In genomic region chr11:113609581-113609980, GRCm38 (mm10) we compare ENCODE assay signal across 24 mouse cellular contexts. TPM values are rescaled to one million over a fixed set of nuclear protein-coding genes. Genes with fewer than 3 reads are reported as not detected.
DNase-seq lines count a peak whose midpoint lies in the region; ATAC-seq and TF ChIP-seq lines count a peak whose summit lies in the region.
"Had no signal": no experiment of that assay in that cellular context is flagged by ENCODE, and none has a peak within 500 bp of the region (broad histone marks: within the 10 kb centered on the region; RNA-seq: fewer than 3 reads in every experiment).

No protein-coding gene starts in this region.

- no peak for DNase-seq in liver, embryonic 11.5 days (ENCODE audit: low spot score)
- no peak for DNase-seq in liver
- DNase-seq in stomach, postnatal 0 days (ENCODE audit: low spot score) = no peak
- no peak for DNase-seq in gastrocnemius, postnatal 14 days
- DNase-seq: adrenal gland, adult 8-10 months; cerebellum, adult 8-10 months; heart, adult 11 months; layer of hippocampus, adult 9-11 months; liver, embryonic 13.5 days had no signal

- no peaks in the 10 kb centered on the region for H3K27me3 ChIP-seq in intestine, embryonic 15.5 days (replicated peaks)
- no peaks in the 10 kb centered on the region for H3K27me3 ChIP-seq in intestine, embryonic 16.5 days (replicated peaks; ENCODE audit: control insufficient read depth, insufficient read depth, low read length)
- H3K27me3 ChIP-seq in liver, embryonic 11.5 days (replicated peaks; ENCODE audit: control insufficient read depth, insufficient read depth, low read length) = no peaks in the 10 kb centered on the region
- no peaks in the 10 kb centered on the region for H3K27me3 ChIP-seq in intestine, postnatal 0 days (replicated peaks; ENCODE audit: control insufficient read depth, insufficient read depth, low read length)
- H3K27me3 ChIP-seq in stomach, postnatal 0 days (ENCODE audit: control insufficient read depth, insufficient read depth, low read length) = no peaks in the 10 kb centered on the region
- H3K27me3 ChIP-seq: embryonic facial prominence, embryonic 15.5 days; heart, embryonic 15.5 days; kidney, embryonic 15.5 days; liver, embryonic 13.5 days had no signal

- H3K4me3 ChIP-seq in intestine, embryonic 15.5 days (replicated peaks) = no peak overlapping the region
- no peak overlapping the region for H3K4me3 ChIP-seq in intestine, embryonic 16.5 days (ENCODE audit: low read length)
- H3K4me3 ChIP-seq in liver, embryonic 11.5 days (ENCODE audit: low read depth, low read length) = no peak overlapping the region
- no peak overlapping the region for H3K4me3 ChIP-seq in intestine, postnatal 0 days (ENCODE audit: low read depth, low read length)
- H3K4me3 ChIP-seq in stomach, postnatal 0 days (ENCODE audit: low read depth, low read length) = no peak overlapping the region
- H3K4me3 ChIP-seq: embryonic facial prominence, embryonic 10.5 days; embryonic facial prominence, embryonic 15.5 days; forebrain, embryonic 12.5 days; heart, embryonic 10.5 days; heart, embryonic 15.5 days; kidney, embryonic 15.5 days; liver, embryonic 13.5 days; midbrain, embryonic 13.5 days had no signal

- no peaks in the 10 kb centered on the region for H3K36me3 ChIP-seq in intestine, embryonic 15.5 days
- H3K36me3 ChIP-seq in intestine, embryonic 16.5 days (ENCODE audit: control insufficient read depth, insufficient read depth, low read length) = no peaks in the 10 kb centered on the region
- no peaks in the 10 kb centered on the region for H3K36me3 ChIP-seq in liver, embryonic 11.5 days (ENCODE audit: control insufficient read depth, insufficient read depth, low read length)
- no peaks in the 10 kb centered on the region for H3K36me3 ChIP-seq in intestine, postnatal 0 days (ENCODE audit: control insufficient read depth, insufficient read depth)
- no peaks in the 10 kb centered on the region for H3K36me3 ChIP-seq in stomach, postnatal 0 days (ENCODE audit: control insufficient read depth, insufficient read depth, low read length)
- H3K36me3 ChIP-seq: embryonic facial prominence, embryonic 15.5 days; forebrain, embryonic 12.5 days; G1E; heart, embryonic 10.5 days; heart, embryonic 15.5 days; kidney, embryonic 15.5 days; liver, embryonic 13.5 days; midbrain, embryonic 13.5 days had no signal

- H3K9ac ChIP-seq in intestine, embryonic 15.5 days = no peak overlapping the region
- no peak overlapping the region for H3K9ac ChIP-seq in intestine, embryonic 16.5 days (ENCODE audit: low read depth, low read length)
- no peak overlapping the region for H3K9ac ChIP-seq in liver, embryonic 11.5 days (ENCODE audit: low read depth, low read length)
- no peak overlapping the region for H3K9ac ChIP-seq in intestine, postnatal 0 days (ENCODE audit: low read depth, low read length)
- no peak overlapping the region for H3K9ac ChIP-seq in stomach, postnatal 0 days (ENCODE audit: low read length)
- H3K9ac ChIP-seq: embryonic facial prominence, embryonic 15.5 days; forebrain, embryonic 12.5 days; heart, embryonic 15.5 days; kidney, embryonic 15.5 days; liver, embryonic 13.5 days; midbrain, embryonic 13.5 days had no signal

- ATAC-seq in intestine, embryonic 15.5 days = peak; percentile 55; the same call in 1 of the 2 replicates
- ATAC-seq in intestine, embryonic 16.5 days = no peak; the same call in 1 of the 2 replicates
- no peak for ATAC-seq in liver, embryonic 11.5 days (replicated peaks; ENCODE audit: low FRiP score)
- no peak for ATAC-seq in intestine, postnatal 0 days
- peak; percentile 35; the same call in 1 of the 2 replicates for ATAC-seq in stomach, postnatal 0 days (ENCODE audit: low FRiP score, low TSS enrichment)
- ATAC-seq: hindbrain, embryonic 16.5 days; midbrain, embryonic 13.5 days had no signal

- H3K4me1 ChIP-seq in intestine, embryonic 15.5 days (replicated peaks) = peaks cover 14% of the 10 kb centered on the region
- peaks cover 12% of the 10 kb centered on the region for H3K4me1 ChIP-seq in intestine, embryonic 16.5 days (ENCODE audit: control insufficient read depth, insufficient read depth, low read length)
- H3K4me1 ChIP-seq in liver, embryonic 11.5 days (replicated peaks; ENCODE audit: control insufficient read depth, insufficient read depth, low read length) = peaks cover 8% of the 10 kb centered on the region
- no peaks in the 10 kb centered on the region for H3K4me1 ChIP-seq in intestine, postnatal 0 days (replicated peaks; ENCODE audit: control insufficient read depth, insufficient read depth, low read length)
- no peaks in the 10 kb centered on the region for H3K4me1 ChIP-seq in stomach, postnatal 0 days (replicated peaks; ENCODE audit: control insufficient read depth, insufficient read depth)

- no peak for TF ChIP-seq CTCF in intestine, postnatal 0 days (IDR thresholded peaks at IDR 0.05; ENCODE audit: low read depth)
- no peak for TF ChIP-seq CTCF in stomach, postnatal 0 days (IDR thresholded peaks at IDR 0.05; ENCODE audit: low read depth)

- intact Hi-C loops in gastrocnemius, postnatal 14 days (cut with DNase I; ENCODE audit: low total_unique reads) = no loop called here

- no peak for TF ChIP-seq EP300 in stomach, postnatal 0 days (optimal IDR thresholded peaks at IDR 0.05)

- no peak overlapping the region for H3K27ac ChIP-seq in intestine, embryonic 15.5 days
- H3K27ac ChIP-seq in intestine, embryonic 16.5 days (ENCODE audit: low read length) = no peak overlapping the region
- peak overlapping the region; percentile 21; the same call in 1 of the 2 replicates for H3K27ac ChIP-seq in liver, embryonic 11.5 days (ENCODE audit: low read depth, low read length)
- no peak overlapping the region for H3K27ac ChIP-seq in intestine, postnatal 0 days (ENCODE audit: low read depth, low read length)
- no peak overlapping the region for H3K27ac ChIP-seq in stomach, postnatal 0 days (replicated peaks)
- H3K27ac ChIP-seq: embryonic facial prominence, embryonic 10.5 days; embryonic facial prominence, embryonic 15.5 days; forebrain, embryonic 12.5 days; heart, embryonic 10.5 days; heart, embryonic 15.5 days; macrophage; midbrain, embryonic 13.5 days had no signal

- WGBS in intestine, embryonic 15.5 days = 54% methylated on average over 5 of the region's 5 CpGs
- WGBS in intestine, embryonic 16.5 days = 52% methylated on average over 5 of the region's 5 CpGs
- WGBS in liver, embryonic 11.5 days = 65% methylated on average over 5 of the region's 5 CpGs
- WGBS in intestine, postnatal 0 days = 33% methylated on average over 5 of the region's 5 CpGs
- WGBS in stomach, postnatal 0 days = 53% methylated on average over 5 of the region's 5 CpGs

- no peaks in the 10 kb centered on the region for H3K9me3 ChIP-seq in intestine, embryonic 15.5 days
- H3K9me3 ChIP-seq in intestine, embryonic 16.5 days (ENCODE audit: control insufficient read depth, low read length) = no peaks in the 10 kb centered on the region
- H3K9me3 ChIP-seq in liver, embryonic 11.5 days (ENCODE audit: control insufficient read depth, low read length) = no peaks in the 10 kb centered on the region
- no peaks in the 10 kb centered on the region for H3K9me3 ChIP-seq in intestine, postnatal 0 days (ENCODE audit: control insufficient read depth)
- no peaks in the 10 kb centered on the region for H3K9me3 ChIP-seq in stomach, postnatal 0 days (ENCODE audit: control insufficient read depth, low read length)
- H3K9me3 ChIP-seq: embryonic facial prominence, embryonic 10.5 days; embryonic facial prominence, embryonic 15.5 days; forebrain, embryonic 12.5 days; heart, embryonic 10.5 days; heart, embryonic 15.5 days; kidney, embryonic 15.5 days; liver, embryonic 13.5 days; midbrain, embryonic 13.5 days had no signal

- H3K4me2 ChIP-seq in intestine, embryonic 15.5 days (replicated peaks) = no peak overlapping the region
- no peak overlapping the region for H3K4me2 ChIP-seq in intestine, embryonic 16.5 days (ENCODE audit: low read depth, low read length)
- H3K4me2 ChIP-seq in liver, embryonic 11.5 days = no peak overlapping the region
- H3K4me2 ChIP-seq in intestine, postnatal 0 days (replicated peaks; ENCODE audit: low read depth) = 0 out of 2 replicates have a peak overlapping the region, but pooled peaks have one; percentile 6
- H3K4me2 ChIP-seq in stomach, postnatal 0 days (replicated peaks; ENCODE audit: low read depth) = no peak overlapping the region
- H3K4me2 ChIP-seq: embryonic facial prominence, embryonic 15.5 days; forebrain, embryonic 12.5 days; heart, embryonic 15.5 days; kidney, embryonic 15.5 days; liver, embryonic 13.5 days; midbrain, embryonic 13.5 days had no signal

RNA-seq across cellular contexts. Expression of gene Sstr2, which starts 9.6 kb away (rescaled TPM):
- polyA plus RNA-seq in intestine, embryonic 15.5 days (2015; fragmentation: Nextera tagmentation; extraction: Ambion mirVana) = 0.65 and 1.4 TPM in 2 replicates
- polyA plus RNA-seq in intestine, embryonic 16.5 days (2015; fragmentation: Nextera tagmentation; extraction: Ambion mirVana) = 0.62 and 1.3 TPM in 2 replicates
- polyA plus RNA-seq in liver, embryonic 11.5 days (2014; fragmentation: Nextera tagmentation; extraction: Ambion mirVana) = 2.2 and 2.7 TPM in 2 replicates
- polyA plus RNA-seq in intestine, postnatal 0 days (2015; fragmentation: Nextera tagmentation; extraction: Ambion mirVana) = 0.99 and 1.0 TPM in 2 replicates
- 1.5 and 1.8 TPM in 2 replicates for polyA plus RNA-seq in stomach, postnatal 0 days (2015; fragmentation: Nextera tagmentation; extraction: Ambion mirVana)
- not detected for total RNA-seq in gastrocnemius, postnatal 14 days (2021)
- total RNA-seq: heart, postnatal 25 days; megakaryocyte-erythroid progenitor cell, adult 5-6 weeks had no signal
- polyA plus RNA-seq: G1E, macrophage had no signal

RNA-seq across cellular contexts. Expression of gene Cog1, which starts 39.4 kb away (rescaled TPM):
- 26.0 and 26.4 TPM in 2 replicates for polyA plus RNA-seq in intestine, embryonic 15.5 days (2015; fragmentation: Nextera tagmentation; extraction: Ambion mirVana)
- polyA plus RNA-seq in intestine, embryonic 16.5 days (2015; fragmentation: Nextera tagmentation; extraction: Ambion mirVana) = 24.9 and 25.0 TPM in 2 replicates
- 24.0 and 24.7 TPM in 2 replicates for polyA plus RNA-seq in liver, embryonic 11.5 days (2014; fragmentation: Nextera tagmentation; extraction: Ambion mirVana)
- 19.6 and 20.9 TPM in 2 replicates for polyA plus RNA-seq in intestine, postnatal 0 days (2015; fragmentation: Nextera tagmentation; extraction: Ambion mirVana)
- polyA plus RNA-seq in stomach, postnatal 0 days (2015; fragmentation: Nextera tagmentation; extraction: Ambion mirVana) = 14.4 and 15.3 TPM in 2 replicates
- 10 to 100 TPM; 21.2 to 22.9 TPM for total RNA-seq in gastrocnemius, postnatal 14 days (2021)

RNA-seq across cellular contexts. Expression of gene Slc39a11, which starts 40.3 kb away (rescaled TPM):
- polyA plus RNA-seq in intestine, embryonic 15.5 days (2015; fragmentation: Nextera tagmentation; extraction: Ambion mirVana) = 40.8 and 45.7 TPM in 2 replicates
- 52.8 and 56.5 TPM in 2 replicates for polyA plus RNA-seq in intestine, embryonic 16.5 days (2015; fragmentation: Nextera tagmentation; extraction: Ambion mirVana)
- polyA plus RNA-seq in liver, embryonic 11.5 days (2014; fragmentation: Nextera tagmentation; extraction: Ambion mirVana) = 20.9 TPM in 2 replicates
- 50.7 and 54.7 TPM in 2 replicates for polyA plus RNA-seq in intestine, postnatal 0 days (2015; fragmentation: Nextera tagmentation; extraction: Ambion mirVana)
- polyA plus RNA-seq in stomach, postnatal 0 days (2015; fragmentation: Nextera tagmentation; extraction: Ambion mirVana) = 56.6 and 58.0 TPM in 2 replicates
- total RNA-seq in gastrocnemius, postnatal 14 days (2021) = 1 to 10 TPM; 3.6 TPM

Comparison
In these comparisons a context has a peak if more than half of its experiments do, and no peak if none do; other contexts are left out.
1. ATAC-seq: peak in intestine, embryonic 15.5 days (single experiment) and stomach, postnatal 0 days (single experiment); none in intestine, embryonic 16.5 days (single experiment), liver, embryonic 11.5 days (single experiment) and intestine, postnatal 0 days (single experiment).